Mouse (Mus musculus) adrenal gland, postnatal 25 days (tissue): ENCODE data around the gene Gtpbp10. TPM values are rescaled to one million over a fixed set of nuclear protein-coding genes. Genes with fewer than 3 reads are reported as not detected.
A peak's percentile ranks its signal among the peaks of the same experiment; 100 is the strongest.

Source experiments
- DNase-seq: peaks from one replicate; pipeline ENCODE4 v3.0.0; 2021; ENCODE audit warnings: mixed read lengths
- long read RNA-seq: library from polyadenylated mRNA; stranded (forward); transcript quantifications from one replicate; pipeline ENCODE4 v2.0.0, GENCODE M21; 2021
- total RNA-seq: library from RNA; stranded (reverse); gene quantifications from 2 replicates; pipeline ENCODE4 v1.2.3, GENCODE M21; 2021

Gtpbp10 gene
- total RNA-seq = 15.0 and 17.2 TPM in 2 replicates
- long read RNA-seq, transcript Gtpbp10-202 (10 exons, 2,972 nt) = major isoform, 14 of 20 reads
- long read RNA-seq, partial matches to known transcripts = 1 of 20 reads
- long read RNA-seq, other reads (novel, unspliced or antisense) = 5 of 20 reads

GRCm38 (mm10) chr5:5559079-5559740 is at the start of gene Gtpbp10:
TSS of gene Gtpbp10 (minus strand) at chr5:5559538.
- peak; percentile 92 for DNase-seq

- no peak for DNase-seq
Observed at GRCm38 (mm10) chr5:5587686-5588085, 28.3 kb upstream of the Gtpbp10 start.

GRCm38 (mm10) chr5:5573749-5574317 is 14.5 kb upstream of the Gtpbp10 start, which contains the start of gene Gm8773:
TSS of gene Gm8773 (plus strand) at chr5:5573799.
- no peak for DNase-seq

- no peak for DNase-seq
Observed at GRCm38 (mm10) chr5:5562435-5562834, 3.1 kb upstream of the Gtpbp10 start.

GRCm38 (mm10) chr5:5561041-5561706 is 1.8 kb upstream of the Gtpbp10 start:
- no peak for DNase-seq

- DNase-seq = no peak
Observed at GRCm38 (mm10) chr5:5559798-5560197, 460 bp upstream of the Gtpbp10 start.

- no peak for DNase-seq
Observed at GRCm38 (mm10) chr5:5551110-5551509, 8.2 kb downstream of the Gtpbp10 start.

- DNase-seq = no peak
Observed at GRCm38 (mm10) chr5:5540385-5540784, 19.0 kb downstream of the Gtpbp10 start.

- DNase-seq = no peak
Observed at GRCm38 (mm10) chr5:5539771-5540170, 19.6 kb downstream of the Gtpbp10 start.

GRCm38 (mm10) chr5:5536131-5536530 is 23.2 kb downstream of the Gtpbp10 start:
- no peak for DNase-seq

- no peak for DNase-seq
Observed at GRCm38 (mm10) chr5:5533656-5534420, 25.5 kb downstream of the Gtpbp10 start.

GRCm38 (mm10) chr5:5515411-5515810 is 43.9 kb downstream of the Gtpbp10 start:
- DNase-seq = no peak

GRCm38 (mm10) chr5:5514196-5515076 is 44.9 kb downstream of the Gtpbp10 start, which contains the start of gene Cldn12:
TSS of gene Cldn12 (minus strand) at chr5:5514958.
- DNase-seq = peak; percentile 98

- no peak for DNase-seq
Observed at GRCm38 (mm10) chr5:5511401-5511800, 47.9 kb downstream of the Gtpbp10 start.

GRCm38 (mm10) chr5:5510989-5511388 is 48.3 kb downstream of the Gtpbp10 start:
- no peak for DNase-seq

GRCm38 (mm10) chr5:5510304-5510887 is 48.9 kb downstream of the Gtpbp10 start:
- DNase-seq = no peak

GRCm38 (mm10) chr5:5508231-5508630 is 51.1 kb downstream of the Gtpbp10 start:
- DNase-seq = no peak

- peak; percentile 73 for DNase-seq
Observed at GRCm38 (mm10) chr5:5507701-5508225, 51.6 kb downstream of the Gtpbp10 start.

GRCm38 (mm10) chr5:5504456-5504855 is 54.9 kb downstream of the Gtpbp10 start:
- DNase-seq = no peak

GRCm38 (mm10) chr5:5503381-5503780 is 56.0 kb downstream of the Gtpbp10 start:
- DNase-seq = no peak

- no peak for DNase-seq
Observed at GRCm38 (mm10) chr5:5501583-5501982, 57.8 kb downstream of the Gtpbp10 start.
